ENCODE assay signal across 13 mouse cellular contexts in the genomic region with DNA sequence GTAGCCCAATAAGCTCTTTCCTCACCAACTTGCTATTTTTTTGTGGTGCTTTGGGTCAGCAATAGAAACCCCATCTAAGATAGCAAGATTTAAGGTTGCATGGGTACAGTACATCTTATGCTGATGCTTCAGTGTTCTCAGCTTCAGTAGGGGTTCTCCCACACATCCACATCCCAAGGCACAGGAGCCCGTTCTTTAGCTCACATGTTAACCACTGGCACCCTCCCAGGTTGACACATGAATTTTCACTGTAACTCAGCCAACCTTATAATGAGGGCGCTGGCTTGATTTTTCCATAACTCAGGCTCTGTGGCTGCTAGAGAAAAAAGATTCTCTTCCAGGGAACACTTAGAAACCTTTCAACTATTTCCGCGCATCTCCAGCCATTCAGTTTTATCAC. TPM values are rescaled to one million over a fixed set of nuclear protein-coding genes. Genes with fewer than 3 reads are reported as not detected.
A peak's percentile ranks its signal among the peaks of the same experiment; 100 is the strongest.
DNase-seq lines count a peak whose midpoint lies in the region; TF ChIP-seq lines count a peak whose summit lies in the region.
"Had no signal": no experiment of that assay in that cellular context is flagged by ENCODE, and none has a peak within 500 bp of the region (broad histone marks: within the 10 kb centered on the region; RNA-seq: fewer than 3 reads in every experiment).

No protein-coding gene starts in this region.

- no peak overlapping the region for H3K27ac ChIP-seq in gastrocnemius, adult 2 months
- H3K27ac ChIP-seq: forebrain, embryonic 12.5 days; hindbrain, embryonic 14.5 days; kidney, embryonic 15.5 days; lung, embryonic 15.5 days had no signal

- H3K4me3 ChIP-seq in gastrocnemius, adult 2 months = no peak overlapping the region
- H3K4me3 ChIP-seq: forebrain, embryonic 12.5 days; heart, embryonic 12.5 days; kidney, embryonic 15.5 days; lung, embryonic 15.5 days had no signal

- DNase-seq in cerebellum, postnatal 14 days = peak; percentile 5 to 22
- DNase-seq in cerebellum, postnatal 36 days = no peak
- peak; percentile 72 for DNase-seq in NIH3T3 (ENCODE audit: low read depth)
- peak; percentile 19 to 63 for DNase-seq in layer of hippocampus, adult 8-10 months (ENCODE audit: low spot score in 2 of 2)
- DNase-seq in left cerebral cortex, postnatal 25 days (ENCODE audit: low spot score in 2 of 2) = peak; percentile 54 to 93
- DNase-seq in thymus, postnatal 25 days = no peak
- no peak for DNase-seq in thymus, postnatal 4 days
- DNase-seq in gastrocnemius, adult 2 months = no peak

- intact Hi-C loops in left cerebral cortex, postnatal 25 days (cut with DNase I) = loop anchor here (2.0 kb wide), 1 partner anchor 36 kb away; a partner anchor contains a TSS
- intact Hi-C loops in gastrocnemius, adult 2 months (cut with DNase I) = loop anchor here (5.0 kb wide), 1 partner anchor 85 kb away; no protein-coding TSS in a partner anchor

- TF ChIP-seq CTCF in gastrocnemius, adult 2 months (IDR thresholded peaks at IDR 0.05) = no peak

RNA-seq across cellular contexts. Expression of a gene that starts 6.8 kb away (rescaled TPM):
- total RNA-seq in layer of hippocampus, adult 8-10 months (2022) = not detected
- total RNA-seq in left cerebral cortex, postnatal 25 days (2021) = not detected
- total RNA-seq in gastrocnemius, adult 2 months (2021) = not detected

RNA-seq across cellular contexts. Expression of a gene that starts 34.4 kb away (rescaled TPM):
- total RNA-seq in layer of hippocampus, adult 8-10 months (2022) = 100 to 1,000 TPM; 121 to 149 (median 129) TPM
- total RNA-seq in left cerebral cortex, postnatal 25 days (2021) = 100 to 1,000 TPM in 1 of 2 experiments, 10 to 100 TPM in 1; 88.6 to 115 TPM
- 10 to 100 TPM; 43.9 to 61.7 TPM for total RNA-seq in gastrocnemius, adult 2 months (2021)

RNA-seq across cellular contexts. Expression of a gene that starts 35.7 kb away (rescaled TPM):
- under 1 TPM in 1 of 4 experiments, not detected in 3; 0.87 TPM for total RNA-seq in layer of hippocampus, adult 8-10 months (2022)
- not detected for total RNA-seq in left cerebral cortex, postnatal 25 days (2021)
- total RNA-seq in gastrocnemius, adult 2 months (2021) = not detected

Comparison
In these comparisons a context has a peak if more than half of its experiments do, and no peak if none do; other contexts are left out.
1. DNase-seq: peak in cerebellum, postnatal 14 days (2 of 2), NIH3T3 (single experiment), layer of hippocampus, adult 8-10 months (2 of 2) and left cerebral cortex, postnatal 25 days (2 of 2); none in cerebellum, postnatal 36 days (0 of 2), thymus, postnatal 25 days (single experiment), thymus, postnatal 4 days (single experiment) and gastrocnemius, adult 2 months (single experiment).